Mouse (Mus musculus) embryonic facial prominence, embryonic 10.5 days (tissue): ENCODE results near the gene Tnr. TPM values are rescaled to one million over a fixed set of nuclear protein-coding genes. Genes with fewer than 3 reads are reported as not detected.

Experiments
- DNase-seq: peaks from one replicate; pipeline ENCODE4 v3.0.0-alpha.2; 2017; ENCODE audit warnings: low spot score
- H3K27ac ChIP-seq: fragments of 300-500 bp; sonication (generic); replicated peaks from 2 replicates; pipeline ENCODE4 v1.5.1; 2016; ENCODE audit warnings: mild to moderate bottlenecking
- H3K27me3 ChIP-seq: fragments of 300-500 bp; sonication (generic); replicated peaks from 2 replicates; pipeline ENCODE4 v1.6.1; 2016; ENCODE audit warnings: low read depth, mild to moderate bottlenecking; ENCODE audit not compliant: poor library complexity, severe bottlenecking
- H3K36me3 ChIP-seq: fragments of 300-500 bp; sonication (generic); replicated peaks from 2 replicates; pipeline ENCODE4 v1.6.1; 2016; ENCODE audit warnings: mild to moderate bottlenecking, moderate library complexity
- H3K4me1 ChIP-seq: fragments of 300-500 bp; sonication (generic); 2 replicates; pipeline ENCODE4 v1.6.1; 2016
- H3K4me3 ChIP-seq: fragments of 300-500 bp; sonication (generic); 2 replicates; pipeline ENCODE4 v1.5.1; 2016; ENCODE audit warnings: mild to moderate bottlenecking, moderate library complexity
- H3K9me3 ChIP-seq: fragments of 300-500 bp; sonication (generic); 2 replicates; pipeline ENCODE4 v1.6.1; 2016; ENCODE audit warnings: mild to moderate bottlenecking
- WGBS: fragments of 180-500 bp; shearing (Covaris S2); methylation state at CpG from one replicate; pipeline ENCODE4 v1.1.7; 2016; 5-methylcytosine and 5-hydroxymethylcytosine counted together
- polyA plus RNA-seq: library from polyadenylated mRNA; unstranded; fragments of >200 nt; fragmentation: Nextera tagmentation; extraction: Ambion mirVana; gene quantifications from 2 replicates; pipeline ENCODE4 v1.2.1, GENCODE M21; 2016

The Tnr gene
- polyA plus RNA-seq, 1 experiment from 2014 or later, result 0.19 TPM

- Histone ChIP-seq H3K27me3 (no peaks in the 10 kb centered on the region), H3K4me1 (no peaks in the 10 kb centered on the region), H3K36me3 (no peaks in the 10 kb centered on the region), H3K4me3 (no peak overlapping the region), H3K27ac (no peak overlapping the region), H3K9me3 (no peaks in the 10 kb centered on the region)
- WGBS, result 49% methylated on average over 3 of the region's 3 CpGs
- DNase-seq, result peak; percentile 13
Observed at GRCm38 (mm10) chr1:159878681-159879080, 355.1 kb downstream of the Tnr start.

DNA sequence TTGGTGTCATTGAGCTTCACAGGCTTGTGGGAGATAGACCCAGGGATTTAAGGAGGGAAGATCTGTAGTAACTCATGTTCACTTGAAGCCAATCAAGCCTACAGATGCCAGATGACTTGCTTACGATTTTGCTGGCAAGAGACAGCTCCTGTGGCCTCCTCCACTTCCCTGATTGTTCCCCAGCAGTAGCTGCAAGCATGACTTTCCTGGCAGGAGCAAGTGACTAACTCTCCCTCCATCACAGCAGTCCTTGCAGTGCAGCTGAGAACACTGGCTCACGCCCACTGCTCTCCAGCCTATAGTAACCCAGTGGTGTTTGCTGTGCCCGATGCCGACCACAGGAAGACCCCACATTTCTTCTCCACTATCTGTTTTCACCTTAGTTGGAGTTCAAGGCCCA is 356.3 kb downstream of the Tnr start:
- Histone ChIP-seq H3K4me1 (no peaks in the 10 kb centered on the region), H3K27ac (no peak overlapping the region), H3K27me3 (no peaks in the 10 kb centered on the region), H3K4me3 (no peak overlapping the region), H3K9me3 (no peaks in the 10 kb centered on the region), H3K36me3 (no peaks in the 10 kb centered on the region)
- 79% methylated on average over 4 of the region's 4 CpGs for WGBS
- DNase-seq, result no peak

DNA sequence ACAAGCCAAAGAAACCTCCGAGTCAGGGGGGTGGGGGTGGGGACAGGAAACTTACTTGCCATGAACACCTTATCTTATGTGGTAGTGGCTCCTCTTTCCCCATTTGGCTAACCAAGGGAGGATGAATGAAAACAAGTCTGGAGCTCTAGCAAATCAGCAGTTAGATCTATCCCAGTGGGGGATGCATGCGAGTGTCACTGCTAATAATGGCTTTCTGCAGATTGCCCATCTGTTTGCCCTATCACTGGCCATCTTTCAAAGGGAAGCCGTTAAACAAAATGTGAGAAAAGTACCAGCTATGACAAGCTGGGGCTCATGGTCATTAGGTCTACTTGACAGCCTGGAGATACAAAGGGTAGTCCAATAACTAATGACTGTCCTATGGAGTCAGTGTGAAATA is 361.9 kb downstream of the Tnr start:
- WGBS, result 72% methylated on average over 3 of the region's 3 CpGs
- Histone ChIP-seq H3K36me3 (no peaks in the 10 kb centered on the region), H3K27ac (no peak overlapping the region), H3K4me3 (no peak overlapping the region), H3K27me3 (no peaks in the 10 kb centered on the region), H3K9me3 (no peaks in the 10 kb centered on the region), H3K4me1 (no peaks in the 10 kb centered on the region)
- DNase-seq, result no peak

DNA sequence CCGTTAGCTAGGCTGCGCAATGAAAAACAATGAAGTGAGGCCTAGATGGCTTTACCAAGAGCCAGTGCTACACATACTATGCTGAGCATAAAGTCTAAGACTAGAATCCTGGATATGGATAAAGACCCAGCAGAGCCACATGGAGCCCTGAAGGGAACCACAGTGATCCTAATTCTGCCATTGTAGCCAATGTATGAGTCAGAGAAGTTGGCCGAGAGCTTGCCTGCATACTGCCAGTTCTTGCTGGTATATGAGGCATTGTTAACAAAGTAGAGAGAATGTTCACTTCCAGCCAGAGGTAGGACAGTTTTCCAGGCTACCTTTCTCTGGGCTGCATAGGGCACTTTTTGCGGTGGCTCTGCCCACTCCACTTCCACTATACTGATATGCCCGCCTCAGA is 365.0 kb downstream of the Tnr start:
- 97% methylated on average over 5 of the region's 5 CpGs for WGBS
- Histone ChIP-seq H3K4me3 (no peak overlapping the region), H3K27me3 (no peaks in the 10 kb centered on the region), H3K36me3 (no peaks in the 10 kb centered on the region), H3K4me1 (no peaks in the 10 kb centered on the region), H3K27ac (no peak overlapping the region), H3K9me3 (no peaks in the 10 kb centered on the region)
- DNase-seq, result no peak

DNA sequence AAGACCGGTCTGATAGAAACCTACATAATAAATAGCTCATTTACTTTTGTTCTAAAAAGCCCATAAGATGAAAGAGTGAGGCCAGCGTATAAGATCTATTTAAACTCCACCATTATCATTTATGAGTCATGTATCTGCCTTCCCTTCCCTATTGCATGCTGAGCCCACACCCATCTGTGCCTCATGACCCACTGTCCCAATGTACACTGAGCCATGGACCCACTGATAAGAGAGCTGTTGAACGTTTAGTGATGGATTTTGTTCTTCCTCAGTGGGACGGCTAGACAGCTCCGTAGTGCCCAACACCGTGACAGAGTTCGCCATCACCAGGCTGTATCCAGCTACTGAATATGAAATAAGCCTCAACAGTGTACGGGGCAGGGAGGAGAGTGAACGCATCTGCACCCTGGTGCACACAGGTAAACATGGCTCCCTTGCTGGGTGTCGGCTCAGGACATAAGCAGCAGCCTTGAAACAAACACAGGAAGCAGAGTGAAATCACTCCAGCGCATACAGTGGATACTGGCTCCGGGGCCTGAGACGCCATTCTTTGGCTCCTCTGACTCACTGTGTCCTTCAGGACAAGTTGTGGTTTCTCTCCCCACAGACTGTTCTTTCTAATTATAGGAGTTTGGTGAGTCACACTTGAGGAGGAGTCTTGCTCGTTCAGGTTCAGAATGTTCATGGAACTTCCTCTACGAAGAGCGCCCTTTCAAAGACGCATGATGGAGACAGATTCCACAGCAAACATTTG is 365.6 kb downstream of the Tnr start:
- no peak overlapping the region for H3K27ac ChIP-seq
- no peaks in the 10 kb centered on the region for H3K9me3 ChIP-seq
- H3K4me1 ChIP-seq, result no peaks in the 10 kb centered on the region
- no peaks in the 10 kb centered on the region for H3K27me3 ChIP-seq
- no peak for DNase-seq
- WGBS, result 94% methylated on average over 17 of the region's 17 CpGs
- H3K4me3 ChIP-seq, result no peak overlapping the region
- H3K36me3 ChIP-seq, result no peaks in the 10 kb centered on the region

GRCm38 (mm10) chr1:159890524-159890923 is 367.0 kb downstream of the Tnr start:
- DNase-seq, result no peak
- WGBS, result 86% methylated on average over 5 of the region's 5 CpGs

DNA sequence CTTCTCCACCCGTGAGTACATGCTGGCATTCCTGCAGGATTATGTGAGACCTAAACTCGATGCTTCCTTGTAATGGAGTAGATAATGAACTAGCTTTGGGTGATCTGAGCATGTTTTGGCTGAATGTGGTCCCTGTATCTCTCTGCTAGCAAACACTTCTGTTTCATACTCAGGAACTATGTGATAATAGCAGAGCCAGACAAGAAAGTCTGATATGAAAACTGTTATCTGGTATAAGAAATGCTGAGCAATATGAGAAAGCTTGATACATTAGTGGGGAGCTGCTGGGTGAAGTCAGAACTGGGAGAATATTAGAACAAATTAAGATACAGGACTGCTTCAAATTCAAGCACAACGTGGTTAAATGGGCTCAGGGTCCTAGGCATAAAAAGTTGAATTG is 371.5 kb downstream of the Tnr start:
- 77% methylated on average over 3 of the region's 3 CpGs for WGBS
- H3K4me3 ChIP-seq, result no peak overlapping the region
- no peaks in the 10 kb centered on the region for H3K4me1 ChIP-seq
- DNase-seq, result no peak
- H3K36me3 ChIP-seq, result no peaks in the 10 kb centered on the region
- H3K27ac ChIP-seq, result no peak overlapping the region
- no peaks in the 10 kb centered on the region for H3K27me3 ChIP-seq
- H3K9me3 ChIP-seq, result no peaks in the 10 kb centered on the region

More at GRCm38 (mm10) chr1:159890524-159890923, 367.0 kb downstream of the Tnr start:
- Histone ChIP-seq H3K4me3 (no peak overlapping the region), H3K9me3 (no peaks in the 10 kb centered on the region), H3K27ac (no peak overlapping the region), H3K4me1 (no peaks in the 10 kb centered on the region), H3K36me3 (no peaks in the 10 kb centered on the region), H3K27me3 (no peaks in the 10 kb centered on the region)

- no peaks in the 10 kb centered on the region for H3K27me3 ChIP-seq
- WGBS, result 88% methylated on average over 3 of the region's 3 CpGs
- no peak for DNase-seq
Observed at GRCm38 (mm10) chr1:159899991-159900390, 376.4 kb downstream of the Tnr start.

DNA sequence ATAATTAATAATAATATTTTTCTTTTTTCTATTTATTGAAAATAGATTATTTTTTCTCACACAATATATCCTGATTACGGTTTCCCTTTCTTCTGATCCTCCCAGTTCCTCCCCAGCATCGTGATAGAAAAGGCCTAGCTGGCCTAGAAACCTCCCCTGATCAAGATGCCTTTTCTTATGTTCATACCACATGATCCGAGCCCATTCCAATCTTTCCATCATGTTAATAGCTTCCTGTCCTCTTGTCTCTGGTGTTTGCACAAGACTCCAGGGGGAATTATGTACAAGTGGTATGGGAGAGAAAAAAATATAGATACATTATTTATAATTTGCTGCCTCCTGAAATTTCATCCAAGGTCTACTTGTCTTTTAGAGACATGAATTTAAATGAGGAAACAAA is 377.1 kb downstream of the Tnr start:
- no peaks in the 10 kb centered on the region for H3K36me3 ChIP-seq
- WGBS, result 82% methylated on average over 3 of the region's 3 CpGs

More at GRCm38 (mm10) chr1:159899991-159900390, 376.4 kb downstream of the Tnr start:
- H3K27ac ChIP-seq, result no peak overlapping the region
- no peaks in the 10 kb centered on the region for H3K36me3 ChIP-seq
- no peaks in the 10 kb centered on the region for H3K9me3 ChIP-seq
- H3K4me1 ChIP-seq, result 0 out of 2 replicates have a peak, but pooled peaks cover 3% of the 10 kb centered on the region
- H3K4me3 ChIP-seq, result no peak overlapping the region

GRCm38 (mm10) chr1:159901366-159902119 is 378.0 kb downstream of the Tnr start:
- Histone ChIP-seq H3K4me3 (no peak overlapping the region), H3K36me3 (no peaks in the 10 kb centered on the region), H3K27me3 (no peaks in the 10 kb centered on the region), H3K27ac (no peak overlapping the region), H3K9me3 (no peaks in the 10 kb centered on the region), H3K4me1 (0 out of 2 replicates have a peak, but pooled peaks cover 3% of the 10 kb centered on the region)
- 81% methylated on average over 7 of the region's 7 CpGs for WGBS
- DNase-seq, result no peak

More for the DNA sequence above, 377.1 kb downstream of the Tnr start:
- Histone ChIP-seq H3K9me3 (no peaks in the 10 kb centered on the region), H3K27ac (no peak overlapping the region), H3K27me3 (no peaks in the 10 kb centered on the region), H3K4me3 (no peak overlapping the region), H3K4me1 (0 out of 2 replicates have a peak, but pooled peaks cover 3% of the 10 kb centered on the region)
- DNase-seq, result no peak

- Histone ChIP-seq H3K4me3 (no peak overlapping the region), H3K36me3 (no peaks in the 10 kb centered on the region), H3K9me3 (no peaks in the 10 kb centered on the region), H3K4me1 (0 out of 2 replicates have a peak, but pooled peaks cover 3% of the 10 kb centered on the region), H3K27ac (no peak overlapping the region), H3K27me3 (no peaks in the 10 kb centered on the region)
- DNase-seq, result no peak
- 89% methylated on average over 4 of the region's 4 CpGs for WGBS
Observed at GRCm38 (mm10) chr1:159902120-159902497, 378.5 kb downstream of the Tnr start.

DNA sequence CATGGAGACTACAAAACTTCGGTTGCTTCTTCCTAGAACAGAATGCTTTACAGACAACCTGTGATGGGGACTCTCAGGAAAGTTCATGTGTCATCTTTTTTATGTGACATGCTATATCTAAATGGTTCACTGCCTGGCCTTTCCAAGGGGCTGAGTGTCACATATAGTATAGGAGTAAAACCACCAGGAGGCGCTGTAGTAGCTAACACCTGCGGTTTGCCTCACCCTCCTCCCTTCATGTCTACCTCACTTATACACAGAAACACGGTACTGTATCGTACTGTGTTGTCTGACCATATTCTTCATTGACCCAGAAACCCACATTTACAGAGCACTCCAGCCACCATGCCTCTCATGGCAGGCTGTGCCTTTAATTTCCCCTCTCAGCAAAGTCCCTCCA is 387.4 kb downstream of the Tnr start:
- 37% methylated on average over 5 of the region's 5 CpGs for whole genome bisulfite sequencing

GRCm38 (mm10) chr1:159914726-159915125 is 391.2 kb downstream of the Tnr start:
- Histone ChIP-seq H3K4me3 (no peak overlapping the region), H3K36me3 (no peaks in the 10 kb centered on the region), H3K9me3 (no peaks in the 10 kb centered on the region), H3K27me3 (no peaks in the 10 kb centered on the region), H3K4me1 (no peaks in the 10 kb centered on the region), H3K27ac (no peak overlapping the region)
- DNase-seq, result no peak

More for the DNA sequence above, 387.4 kb downstream of the Tnr start:
- peak; percentile 21 for DNase-seq
- H3K9me3 ChIP-seq, result no peaks in the 10 kb centered on the region
- no peaks in the 10 kb centered on the region for H3K36me3 ChIP-seq
- no peak overlapping the region for H3K27ac ChIP-seq
- H3K4me1 ChIP-seq, result no peaks in the 10 kb centered on the region
- no peaks in the 10 kb centered on the region for H3K27me3 ChIP-seq
- H3K4me3 ChIP-seq, result no peak overlapping the region
